In the genomic region with DNA sequence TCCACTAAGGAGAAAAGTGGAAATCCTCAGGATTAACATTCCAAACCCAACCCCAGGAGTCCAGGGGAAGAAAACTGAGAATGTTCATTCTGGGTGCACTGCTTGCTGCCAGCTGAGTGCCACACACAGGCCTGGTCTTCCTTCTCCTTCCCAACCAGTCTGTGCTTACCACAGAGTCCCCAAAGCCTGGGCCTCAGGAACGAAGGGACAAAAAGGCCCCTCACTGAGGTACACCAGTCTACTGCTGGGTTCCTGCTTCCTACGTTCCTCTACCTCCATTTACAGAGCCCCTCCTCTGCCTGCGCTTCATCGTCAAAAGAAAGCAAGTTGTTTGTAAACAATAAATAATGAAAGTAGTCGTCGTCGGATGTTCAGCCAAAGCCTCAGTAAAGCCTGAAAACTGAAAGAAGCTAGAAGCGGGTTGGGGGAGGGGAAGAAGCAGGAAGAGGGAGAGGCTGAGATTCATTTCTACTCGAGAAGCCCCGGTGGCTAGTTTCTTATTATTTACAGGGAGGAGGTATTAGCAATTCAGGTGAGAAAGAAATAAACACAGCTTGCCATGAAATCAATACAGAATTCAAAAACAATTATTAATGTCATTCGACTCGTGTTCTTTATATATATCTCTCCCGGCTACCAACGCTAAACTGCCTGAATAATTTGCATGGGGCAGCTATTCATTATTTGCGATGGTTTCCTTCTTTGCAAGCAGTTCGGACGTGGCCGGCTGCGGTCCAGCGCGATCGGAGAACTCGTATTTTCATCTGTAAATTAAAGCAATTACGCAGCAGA, we compare ENCODE assay signal across 9 mouse cellular contexts. TPM values are rescaled to one million over a fixed set of nuclear protein-coding genes. Genes with fewer than 3 reads are reported as not detected.
DNase-seq lines count a peak whose midpoint lies in the region; ATAC-seq and TF ChIP-seq lines count a peak whose summit lies in the region.
"Had no signal": no experiment of that assay in that cellular context is flagged by ENCODE, and none has a peak within 500 bp of the region (broad histone marks: within the 10 kb centered on the region; RNA-seq: fewer than 3 reads in every experiment).

No protein-coding gene starts in this region.

- peak overlapping the region; percentile 72 for H3K9ac ChIP-seq in heart, embryonic 15.5 days
- peak overlapping the region; percentile 44; the same call in 1 of the 2 replicates for H3K9ac ChIP-seq in hindbrain, embryonic 12.5 days
- peak overlapping the region; percentile 32; the same call in 1 of the 2 replicates for H3K9ac ChIP-seq in midbrain, embryonic 13.5 days (replicated peaks)

- ATAC-seq in heart, embryonic 15.5 days (replicated peaks; ENCODE audit: insufficient number of reproducible peaks, insufficient read depth, low FRiP score, low read depth), result no peak
- no peak for ATAC-seq in hindbrain, embryonic 12.5 days (ENCODE audit: low FRiP score)
- no peak for ATAC-seq in midbrain, embryonic 13.5 days
- no peak for ATAC-seq in monocyte, adult 5-6 weeks (replicated peaks; ENCODE audit: insufficient number of reproducible peaks, low FRiP score, low TSS enrichment, poor library complexity, severe bottlenecking)

- 5% methylated on average over 24 of the region's 24 CpGs for WGBS in heart, embryonic 15.5 days
- 2% methylated on average over 24 of the region's 24 CpGs for WGBS in hindbrain, embryonic 12.5 days
- WGBS in midbrain, embryonic 13.5 days, result 2% methylated on average over 24 of the region's 24 CpGs

- no peaks in the 10 kb centered on the region for H3K9me3 ChIP-seq in heart, embryonic 15.5 days (replicated peaks)
- no peaks in the 10 kb centered on the region for H3K9me3 ChIP-seq in hindbrain, embryonic 12.5 days (replicated peaks)
- H3K9me3 ChIP-seq in midbrain, embryonic 13.5 days, result no peaks in the 10 kb centered on the region

- H3K4me3 ChIP-seq in heart, embryonic 15.5 days, result peak overlapping the region; percentile 60
- H3K4me3 ChIP-seq in hindbrain, embryonic 12.5 days, result peak overlapping the region; percentile 49
- H3K4me3 ChIP-seq in midbrain, embryonic 13.5 days (replicated peaks), result peak overlapping the region; percentile 22

- DNase-seq in heart, adult 9 months (ENCODE audit: low spot score in 2 of 2), result no peak
- peak; percentile 46 for DNase-seq in brain, embryonic 14.5 days (ENCODE audit: low read depth)
- DNase-seq in urinary bladder, adult 2 months (ENCODE audit: low spot score), result no peak
- DNase-seq in layer of hippocampus, postnatal 14 days (ENCODE audit: low spot score in 2 of 2), result no peak

- H3K27me3 ChIP-seq in heart, embryonic 15.5 days, result peaks cover 97% of the 10 kb centered on the region
- H3K27me3 ChIP-seq in hindbrain, embryonic 12.5 days, result peaks cover 99% of the 10 kb centered on the region
- peaks cover 99% of the 10 kb centered on the region for H3K27me3 ChIP-seq in midbrain, embryonic 13.5 days

- TF ChIP-seq POLR2A in brain, embryonic 14.5 days (IDR thresholded peaks at IDR 0.05; ENCODE audit: borderline replicate concordance, extremely low read depth, insufficient read depth, insufficient read length, poor library complexity, severe bottlenecking), result no peak

- no peak for TF ChIP-seq CTCF in brain, embryonic 14.5 days (IDR thresholded peaks at IDR 0.05; ENCODE audit: borderline replicate concordance, extremely low read depth, insufficient read depth, insufficient read length)

- H3K4me2 ChIP-seq in heart, embryonic 15.5 days, result peak overlapping the region; percentile 72
- peak overlapping the region; percentile 84 for H3K4me2 ChIP-seq in hindbrain, embryonic 12.5 days (replicated peaks)
- peak overlapping the region; percentile 40 for H3K4me2 ChIP-seq in midbrain, embryonic 13.5 days (replicated peaks)

- peak overlapping the region; percentile 89 for H3K27ac ChIP-seq in heart, embryonic 15.5 days
- H3K27ac ChIP-seq in hindbrain, embryonic 12.5 days, result peak overlapping the region; percentile 0; the same call in 1 of the 2 replicates
- H3K27ac ChIP-seq in midbrain, embryonic 13.5 days, result no peak overlapping the region

- H3K36me3 ChIP-seq in heart, embryonic 15.5 days, result no peaks in the 10 kb centered on the region
- H3K36me3 ChIP-seq in hindbrain, embryonic 12.5 days, result no peaks in the 10 kb centered on the region
- no peaks in the 10 kb centered on the region for H3K36me3 ChIP-seq in midbrain, embryonic 13.5 days

- H3K4me1 ChIP-seq in heart, embryonic 15.5 days (replicated peaks), result peaks cover 56% of the 10 kb centered on the region
- peaks cover 36% of the 10 kb centered on the region for H3K4me1 ChIP-seq in hindbrain, embryonic 12.5 days
- peaks cover 43% of the 10 kb centered on the region for H3K4me1 ChIP-seq in midbrain, embryonic 13.5 days (replicated peaks)

RNA-seq across cellular contexts. Expression of gene Irx4, which starts 2.3 kb away (rescaled TPM):
- polyA plus RNA-seq in heart, embryonic 15.5 days (2015; fragmentation: Nextera tagmentation; extraction: Ambion mirVana), result 40.3 and 44.3 TPM in 2 replicates
- polyA plus RNA-seq in brain, embryonic 14.5 days (2012; rRNA removed), result 0.90 and 4.7 TPM in 2 replicates
- polyA plus RNA-seq in hindbrain, embryonic 12.5 days (2016; fragmentation: Nextera tagmentation; extraction: Ambion mirVana), result 7.6 and 8.7 TPM in 2 replicates
- polyA plus RNA-seq in midbrain, embryonic 13.5 days (2015; fragmentation: Nextera tagmentation; extraction: Ambion mirVana), result 1.2 and 1.5 TPM in 2 replicates
- not detected in 2 replicates for polyA plus RNA-seq in urinary bladder, adult 2 months (2012; rRNA removed)
- total RNA-seq in layer of hippocampus, postnatal 14 days (2021), result not detected
- not detected in 3 replicates for total RNA-seq in monocyte, adult 5-6 weeks (2017)
- total RNA-seq: layer of hippocampus, postnatal 10 days had no signal
